Mouse (Mus musculus) cortical plate, adult 2 months (tissue): Measurements from ENCODE around the gene Atp6v1fnb. TPM values are rescaled to one million over a fixed set of nuclear protein-coding genes. Genes with fewer than 3 reads are reported as not detected.

Source experiments
- H3K27ac ChIP-seq: fragments of 200-500 bp; 2 replicates; pipeline ENCODE4 v1.5.1; 2012; ENCODE audit warnings: low read length, control low read depth, inconsistent platforms; ENCODE audit not compliant: insufficient read depth
- H3K4me1 ChIP-seq: fragments of 200-500 bp; 2 replicates; pipeline ENCODE4 v1.6.1; 2011; ENCODE audit warnings: low read length; ENCODE audit not compliant: control insufficient read depth, insufficient read depth
- H3K4me3 ChIP-seq: fragments of 200-500 bp; 2 replicates; pipeline ENCODE4 v1.5.1; 2011; ENCODE audit warnings: mild to moderate bottlenecking, low read length, control low read depth; ENCODE audit not compliant: insufficient read depth
- CTCF ChIP-seq: fragments of 200-500 bp; IDR thresholded peaks from 2 replicates; pipeline ENCODE4 v1.5.1; 2011; ENCODE audit warnings: mild to moderate bottlenecking, control low read depth, low read length; ENCODE audit not compliant: insufficient read depth; ENCODE audit errors: extremely low read depth
- POLR2A ChIP-seq: fragments of 200-500 bp; IDR thresholded peaks from 2 replicates; pipeline ENCODE4 v1.6.1; 2011; ENCODE audit warnings: mild to moderate bottlenecking, low read length, control low read depth; ENCODE audit not compliant: insufficient read depth; ENCODE audit errors: extremely low read depth
- polyA plus RNA-seq: library from polyadenylated mRNA; depleted of rRNA; stranded (reverse); fragments of >200 nt; gene quantifications from 2 replicates; pipeline ENCODE4 v1.2.3, GENCODE M21; 2012

Gene Atp6v1fnb
- polyA plus RNA-seq, 1 experiment = not detected

DNA sequence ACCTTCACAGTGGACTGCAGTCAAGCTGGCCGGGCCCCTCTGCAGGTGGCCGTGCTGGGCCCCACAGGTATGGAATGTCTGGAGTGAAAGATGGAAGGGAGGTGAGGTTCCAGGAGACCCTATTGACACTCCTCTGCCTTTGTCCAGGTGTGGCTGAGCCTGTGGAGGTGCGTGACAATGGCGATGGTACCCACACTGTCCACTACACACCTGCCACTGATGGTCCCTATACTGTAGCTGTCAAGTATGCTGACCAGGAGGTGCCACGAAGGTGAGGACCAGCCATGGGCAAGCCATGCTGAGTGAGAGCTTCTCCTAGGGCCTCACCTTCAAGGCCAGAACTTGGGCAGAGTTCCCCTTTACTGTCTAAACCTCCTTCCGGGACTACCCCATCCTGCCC, 20.6 kb upstream of the Atp6v1fnb start:
- no peak overlapping the region for H3K4me3 ChIP-seq
- TF ChIP-seq CTCF (no peak), POLR2A (no peak)
- no peaks in the 10 kb centered on the region for H3K4me1 ChIP-seq
- H3K27ac ChIP-seq = no peak overlapping the region

GRCm38 (mm10) chr6:29461502-29461901, 9.7 kb upstream of the Atp6v1fnb start:
- Histone ChIP-seq H3K4me3 (no peak overlapping the region), H3K27ac (no peak overlapping the region), H3K4me1 (no peaks in the 10 kb centered on the region)
- no peak for TF ChIP-seq CTCF
- TF ChIP-seq POLR2A = no peak

GRCm38 (mm10) chr6:29463388-29463787, 7.8 kb upstream of the Atp6v1fnb start:
- TF ChIP-seq POLR2A = no peak
- no peak for TF ChIP-seq CTCF
- H3K4me1 ChIP-seq = no peaks in the 10 kb centered on the region
- H3K4me3 ChIP-seq = no peak overlapping the region
- no peak overlapping the region for H3K27ac ChIP-seq

DNA sequence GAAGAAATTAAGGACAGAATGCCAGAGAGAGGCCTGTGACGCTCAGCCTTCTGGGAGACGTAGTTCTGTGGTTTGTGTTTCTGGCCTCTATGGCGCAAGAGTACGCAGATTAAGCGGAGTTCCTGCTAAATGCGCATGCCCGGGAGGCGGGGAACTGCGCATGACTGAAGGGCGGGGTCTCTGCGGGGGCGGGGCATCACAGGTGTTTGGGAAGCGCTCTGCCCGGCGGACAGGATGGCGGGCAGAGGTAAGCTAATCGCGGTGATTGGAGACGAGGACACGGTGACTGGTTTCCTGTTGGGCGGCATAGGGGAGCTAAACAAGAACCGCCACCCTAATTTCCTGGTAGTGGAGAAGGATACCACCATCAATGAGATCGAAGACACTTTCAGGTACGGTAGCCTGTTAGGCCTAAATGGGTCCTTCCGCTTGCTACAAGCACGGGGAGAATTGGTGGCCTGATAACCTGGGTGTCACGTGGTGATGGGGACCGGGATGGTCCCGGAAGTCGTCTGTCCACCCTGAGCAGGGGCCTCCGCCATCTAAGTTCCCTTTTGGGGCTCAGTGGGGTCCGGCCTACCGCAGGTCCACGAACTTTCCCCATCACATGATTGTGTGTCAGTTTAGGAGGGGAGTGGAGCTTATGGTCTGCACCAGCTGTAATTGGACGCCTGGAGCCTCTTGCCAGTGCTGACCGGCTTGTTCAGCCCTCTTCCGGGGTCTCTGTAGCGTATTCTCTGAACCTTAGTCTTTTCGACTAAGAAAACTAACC, 3.5 kb upstream of the Atp6v1fnb start, which contains the start of gene Atp6v1f:
Atp6v1f (plus strand) TSS at position 136 of the 772 bp plus-strand sequence.
- Histone ChIP-seq H3K4me1 (no peaks in the 10 kb centered on the region), H3K4me3 (peak within 1 kb of the TSS; percentile 92), H3K27ac (0 out of 2 replicates have a peak within 1 kb of the TSS, but pooled peaks have one; percentile 11)
- TF ChIP-seq CTCF (no peak), POLR2A (peak; percentile 56; the same call in 1 of the 2 replicates)

DNA sequence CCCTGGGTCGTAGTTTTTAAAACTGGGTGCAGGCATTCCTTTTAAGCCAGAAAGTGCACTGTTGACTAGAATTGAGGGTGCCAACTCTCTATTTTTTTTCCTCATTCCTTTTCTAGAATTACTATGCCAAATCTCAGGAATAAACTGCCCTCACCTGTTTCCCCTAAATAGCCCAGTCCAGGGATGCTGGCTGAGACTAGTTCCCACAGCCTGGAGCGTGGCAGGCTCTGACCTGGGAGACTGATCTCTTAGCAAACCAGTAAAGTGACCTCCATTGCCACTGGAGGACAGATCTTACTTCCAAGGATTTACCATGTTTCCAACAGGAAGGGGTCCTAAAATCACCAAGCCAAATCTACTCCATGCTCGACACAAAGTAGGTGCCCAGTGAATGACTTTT, 2.4 kb upstream of the Atp6v1fnb start:
- Histone ChIP-seq H3K4me1 (no peaks in the 10 kb centered on the region), H3K27ac (no peak overlapping the region), H3K4me3 (peak overlapping the region; percentile 92; the same call in 1 of the 2 replicates)
- no peak for TF ChIP-seq CTCF
- no peak for TF ChIP-seq POLR2A

GRCm38 (mm10) chr6:29473941-29474691, 2.9 kb downstream of the Atp6v1fnb start:
- no peak for TF ChIP-seq CTCF
- peak; percentile 50; the same call in 1 of the 2 replicates for TF ChIP-seq POLR2A
- Histone ChIP-seq H3K4me1 (no peaks in the 10 kb centered on the region), H3K4me3 (peak overlapping the region; percentile 24), H3K27ac (no peak overlapping the region)

GRCm38 (mm10) chr6:29474736-29475135, 3.5 kb downstream of the Atp6v1fnb start:
- TF ChIP-seq POLR2A (no peak), CTCF (no peak)
- Histone ChIP-seq H3K27ac (no peak overlapping the region), H3K4me1 (no peaks in the 10 kb centered on the region), H3K4me3 (no peak overlapping the region)

- no peak overlapping the region for H3K27ac ChIP-seq
- H3K4me1 ChIP-seq = no peaks in the 10 kb centered on the region
- no peak overlapping the region for H3K4me3 ChIP-seq
- TF ChIP-seq POLR2A = no peak
- TF ChIP-seq CTCF = no peak
Measured at GRCm38 (mm10) chr6:29482691-29483090, 11.5 kb downstream of the Atp6v1fnb start.

DNA sequence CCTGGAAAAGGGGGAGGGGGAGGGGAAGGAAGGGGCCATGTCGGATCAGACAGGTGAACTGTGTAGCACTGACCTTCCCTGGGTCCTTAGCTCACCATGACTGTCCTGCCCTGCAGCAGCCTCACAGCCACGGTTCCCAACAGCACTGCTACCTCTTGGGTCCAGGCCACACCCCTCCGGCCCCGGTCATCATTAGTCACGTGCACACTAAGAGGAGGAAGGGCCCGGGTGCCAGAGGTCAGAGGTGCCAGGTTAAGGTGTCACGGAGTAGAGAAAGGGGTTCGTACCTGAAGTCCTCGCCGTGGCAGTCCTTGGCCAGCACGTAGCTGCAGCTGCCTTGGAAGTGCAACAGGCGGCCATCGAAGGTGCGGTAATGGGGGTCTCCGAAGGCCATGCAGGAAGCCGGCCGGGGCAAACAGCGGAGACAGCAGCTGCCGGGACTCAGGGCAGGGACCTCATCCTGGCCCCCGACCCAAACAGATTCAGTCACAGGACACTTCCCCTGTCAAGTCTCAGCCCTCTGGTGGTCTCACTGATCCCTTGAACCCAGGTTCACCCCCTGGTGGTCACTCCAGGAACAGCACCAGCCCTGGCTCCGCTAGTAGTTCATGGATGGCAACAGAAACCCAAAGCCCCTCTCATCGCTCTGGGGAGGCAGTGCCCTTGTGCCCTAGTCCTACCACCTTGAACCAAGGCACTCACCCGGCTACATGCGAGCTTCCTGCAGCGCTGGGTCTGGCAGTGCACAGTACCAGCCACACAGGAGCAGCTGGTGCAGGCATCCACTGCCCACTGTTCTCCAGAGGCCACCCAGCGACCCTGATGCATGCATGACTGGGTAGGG, 13.7 kb downstream of the Atp6v1fnb start:
- no peak overlapping the region for H3K4me3 ChIP-seq
- no peaks in the 10 kb centered on the region for H3K4me1 ChIP-seq
- H3K27ac ChIP-seq = no peak overlapping the region
- TF ChIP-seq POLR2A (no peak), CTCF (peak; percentile 70)
